Comparison of ENCODE assay signal across 31 mouse cellular contexts in the genomic region with DNA sequence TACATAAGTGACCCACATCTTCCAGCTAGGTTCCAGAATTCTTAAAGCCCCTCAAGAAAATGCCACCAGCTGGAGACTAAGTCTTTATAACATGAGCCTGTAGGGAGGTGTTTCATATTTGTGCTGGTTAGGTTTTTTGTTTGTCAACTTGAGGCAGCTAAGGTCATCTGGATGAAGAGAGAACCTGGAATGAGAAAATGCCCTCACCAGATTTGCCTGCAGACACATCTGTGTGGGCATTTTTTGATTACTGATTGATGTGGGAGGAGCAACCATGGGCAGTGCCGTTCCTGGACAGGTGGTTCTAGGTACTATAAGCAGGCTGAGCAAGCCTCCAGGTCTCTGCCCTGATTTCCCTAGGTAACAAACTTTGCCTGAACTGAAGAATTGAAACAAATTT. TPM values are rescaled to one million over a fixed set of nuclear protein-coding genes. Genes with fewer than 3 reads are reported as not detected.
"Had no signal": no experiment of that assay in that cellular context is flagged by ENCODE, and none has a peak within 500 bp of the region (broad histone marks: within the 10 kb centered on the region; RNA-seq: fewer than 3 reads in every experiment).

No protein-coding gene starts in this region.

- H3K9me3 ChIP-seq: embryonic facial prominence, embryonic 10.5 days; embryonic facial prominence, embryonic 12.5 days; embryonic facial prominence, embryonic 13.5 days; embryonic facial prominence, embryonic 15.5 days; forebrain, embryonic 10.5 days; forebrain, embryonic 12.5 days; forebrain, embryonic 13.5 days; forebrain, embryonic 15.5 days had no signal

- H3K4me3 ChIP-seq: embryonic facial prominence, embryonic 10.5 days; embryonic facial prominence, embryonic 12.5 days; embryonic facial prominence, embryonic 13.5 days; embryonic facial prominence, embryonic 15.5 days; erythroblast, embryonic 14.5 days; forebrain, embryonic 10.5 days; forebrain, embryonic 12.5 days; forebrain, embryonic 13.5 days; forebrain, embryonic 15.5 days; gastrocnemius, adult 2 months; heart, adult 2 months had no signal

- DNase-seq: cerebellum, adult 2 months; cerebellum, adult 8-10 months; cerebellum, adult 9-10 months; cerebellum, adult 9-11 months; cerebellum, postnatal 10 days; cerebellum, postnatal 14 days; cerebellum, postnatal 25 days; cerebellum, postnatal 36 days; embryo, embryonic 11 days; forebrain, postnatal 0 days; gastrocnemius, adult 2 months; gastrocnemius, postnatal 10 days; gastrocnemius, postnatal 14 days; gastrocnemius, postnatal 25 days; gastrocnemius, postnatal 36 days; heart, adult 11 months; heart, adult 18-20 months; heart, adult 2 months had no signal

- H3K4me1 ChIP-seq: embryonic facial prominence, embryonic 13.5 days; forebrain, embryonic 10.5 days; forebrain, embryonic 12.5 days; forebrain, embryonic 13.5 days had no signal

- ATAC-seq: forebrain, embryonic 13.5 days; forebrain, embryonic 14.5 days; forebrain, embryonic 15.5 days; forebrain, embryonic 16.5 days; forebrain, postnatal 0 days had no signal

- H3K27ac ChIP-seq: embryonic facial prominence, embryonic 10.5 days; embryonic facial prominence, embryonic 12.5 days; embryonic facial prominence, embryonic 13.5 days; embryonic facial prominence, embryonic 15.5 days; forebrain, embryonic 10.5 days; forebrain, embryonic 12.5 days; forebrain, embryonic 13.5 days; forebrain, embryonic 15.5 days; gastrocnemius, adult 2 months; heart, adult 2 months had no signal

- H3K27me3 ChIP-seq: embryonic facial prominence, embryonic 12.5 days; embryonic facial prominence, embryonic 13.5 days; embryonic facial prominence, embryonic 15.5 days; forebrain, embryonic 12.5 days; forebrain, embryonic 13.5 days; forebrain, embryonic 15.5 days had no signal

- H3K36me3 ChIP-seq: embryonic facial prominence, embryonic 10.5 days; embryonic facial prominence, embryonic 12.5 days; embryonic facial prominence, embryonic 13.5 days; embryonic facial prominence, embryonic 15.5 days; forebrain, embryonic 10.5 days; forebrain, embryonic 12.5 days; forebrain, embryonic 15.5 days had no signal

- H3K4me2 ChIP-seq: embryonic facial prominence, embryonic 12.5 days; embryonic facial prominence, embryonic 13.5 days; embryonic facial prominence, embryonic 15.5 days; forebrain, embryonic 12.5 days; forebrain, embryonic 13.5 days; forebrain, embryonic 15.5 days had no signal

- H3K9ac ChIP-seq: embryonic facial prominence, embryonic 12.5 days; embryonic facial prominence, embryonic 13.5 days; embryonic facial prominence, embryonic 15.5 days; forebrain, embryonic 12.5 days; forebrain, embryonic 13.5 days; forebrain, embryonic 15.5 days; forebrain, postnatal 0 days had no signal

RNA-seq across cellular contexts. Expression of gene Aldh1l1, which starts 1.3 kb away (rescaled TPM):
- polyA plus RNA-seq: erythroblast, embryonic 14.5 days had no signal

RNA-seq across cellular contexts. Expression of gene Klf15, which starts 25.2 kb away (rescaled TPM):
- total RNA-seq: common myeloid progenitor, adult 5-6 weeks; granulocyte monocyte progenitor cell, adult 5-6 weeks had no signal
- polyA plus RNA-seq: erythroblast, embryonic 14.5 days had no signal

RNA-seq across cellular contexts. Expression of gene Cfap100, which starts 58.9 kb away (rescaled TPM):
- total RNA-seq: common myeloid progenitor, adult 5-6 weeks; granulocyte monocyte progenitor cell, adult 5-6 weeks had no signal
- polyA plus RNA-seq: erythroblast, embryonic 14.5 days had no signal
